Mouse (Mus musculus) MEL (cell line): ENCODE measurements around the gene Naa80. TPM values are rescaled to one million over a fixed set of nuclear protein-coding genes. Genes with fewer than 3 reads are reported as not detected.
A peak's percentile ranks its signal among the peaks of the same experiment; 100 is the strongest.

Experiments
- DNase-seq: peaks from one replicate; pipeline ENCODE4 v3.0.0; 2011; ENCODE audit warnings: low read depth, low spot score
- H3K27ac ChIP-seq: 2 replicates; pipeline ENCODE4 v1.5.1; 2012; ENCODE audit warnings: low read depth, mild to moderate bottlenecking, control low read depth, low read length, moderate library complexity; ENCODE audit not compliant: control insufficient read depth
- H3K27me3 ChIP-seq, 2 experiments: fragments of 150-350 bp in 1 of 2; sonication (generic) in 1 of 2; 2 replicates each; pipeline ENCODE4 v1.6.1; 2012; ENCODE audit warnings: low read length in 2 of 2, mild to moderate bottlenecking in 2 of 2, improper control_type of control experiment in 1 of 2, moderate library complexity in 1 of 2; ENCODE audit not compliant: insufficient read depth in 2 of 2, control insufficient read depth in 1 of 2
- H3K36me3 ChIP-seq, 2 experiments: 2 replicates each; pipeline ENCODE4 v1.6.1; 2012 to 2014; ENCODE audit warnings: low read length in 2 of 2, improper control_type of control experiment in 1 of 2, inconsistent platforms in 1 of 2, mild to moderate bottlenecking in 1 of 2; ENCODE audit not compliant: insufficient read depth in 2 of 2, control insufficient read depth in 1 of 2
- H3K4me1 ChIP-seq, 2 experiments: fragments of 150-350 bp in 1 of 2; sonication (generic) in 1 of 2; 2 replicates each; pipeline ENCODE4 v1.6.1; 2012; ENCODE audit warnings: low read length in 2 of 2, improper control_type of control experiment in 1 of 2, mild to moderate bottlenecking in 1 of 2; ENCODE audit not compliant: insufficient read depth in 2 of 2, control insufficient read depth in 1 of 2
- H3K4me3 ChIP-seq, 2 experiments: fragments of 150-350 bp in 1 of 2; sonication (generic) in 1 of 2; 2 replicates each; pipeline ENCODE4 v1.5.1; 2012; ENCODE audit warnings: low read depth in 2 of 2, low read length in 2 of 2, mild to moderate bottlenecking in 2 of 2, moderate library complexity in 2 of 2, control low read depth in 1 of 2, improper control_type of control experiment in 1 of 2; ENCODE audit not compliant: control insufficient read depth in 1 of 2, insufficient read depth in 1 of 2
- H3K79me2 ChIP-seq: 2 replicates; pipeline ENCODE4 v1.6.1; 2012; ENCODE audit warnings: mild to moderate bottlenecking, low read length, moderate library complexity; ENCODE audit not compliant: control insufficient read depth, poor library complexity, insufficient read depth
- H3K9ac ChIP-seq: 2 replicates; pipeline ENCODE4 v1.6.1; 2012; ENCODE audit warnings: low read depth, mild to moderate bottlenecking, control low read depth, low read length, moderate library complexity; ENCODE audit not compliant: control insufficient read depth, poor library complexity, severe bottlenecking
- H3K9me3 ChIP-seq: fragments of 150-350 bp; sonication (generic); replicated peaks from 2 replicates; pipeline ENCODE4 v1.6.1; 2012; ENCODE audit warnings: mild to moderate bottlenecking, low read length, improper control_type of control experiment, moderate library complexity; ENCODE audit not compliant: insufficient read depth
- BHLHE40 ChIP-seq: IDR thresholded peaks from 2 replicates; pipeline ENCODE4 v1.6.1; 2012; ENCODE audit warnings: low read depth, mild to moderate bottlenecking, inconsistent platforms, low read length, improper control_type of control experiment, borderline replicate concordance
- CHD1 ChIP-seq: IDR thresholded peaks from 2 replicates; pipeline ENCODE4 v1.6.1; 2012; ENCODE audit warnings: low read depth, mild to moderate bottlenecking, inconsistent platforms, low read length, improper control_type of control experiment
- CHD2 ChIP-seq: IDR thresholded peaks from 2 replicates; pipeline ENCODE4 v1.6.1; 2011; ENCODE audit warnings: low read length, improper control_type of control experiment
- CTCF ChIP-seq, 3 experiments: IDR thresholded peaks in 2 of 3; conservative IDR thresholded peaks in 1 of 3; 2 replicates each; pipeline ENCODE4 v1.5.1; 2011 to 2012; ENCODE audit warnings: low read length in 3 of 3, low read depth in 2 of 3, mild to moderate bottlenecking in 2 of 3, improper control_type of control experiment in 1 of 3, inconsistent platforms in 1 of 3, mixed read lengths in 1 of 3, moderate library complexity in 1 of 3; ENCODE audit not compliant: control insufficient read depth in 1 of 3, insufficient read depth in 1 of 3, poor library complexity in 1 of 3, severe bottlenecking in 1 of 3
- E2F4 ChIP-seq: IDR thresholded peaks from 2 replicates; pipeline ENCODE4 v1.6.1; 2011; ENCODE audit warnings: low read depth, low read length, improper control_type of control experiment, borderline replicate concordance
- ELF1 ChIP-seq: IDR thresholded peaks from 2 replicates; pipeline ENCODE4 v1.6.1; 2014; ENCODE audit warnings: low read depth, mild to moderate bottlenecking, inconsistent platforms, low read length, improper control_type of control experiment, moderate library complexity
- EP300 ChIP-seq, 2 experiments: IDR thresholded peaks; 2 replicates each; pipeline ENCODE4 v1.6.1; 2011; ENCODE audit warnings: improper control_type of control experiment in 2 of 2, low read length in 2 of 2, low read depth in 1 of 2, mild to moderate bottlenecking in 1 of 2
- ETS1 ChIP-seq: IDR thresholded peaks from 2 replicates; pipeline ENCODE4 v1.6.1; 2012; ENCODE audit warnings: low read depth, mild to moderate bottlenecking, inconsistent platforms, low read length, improper control_type of control experiment, moderate library complexity
- GABPA ChIP-seq: IDR thresholded peaks from 2 replicates; pipeline ENCODE4 v1.6.1; 2012; ENCODE audit warnings: low read depth, mild to moderate bottlenecking, inconsistent platforms, low read length, improper control_type of control experiment, moderate library complexity
- GATA1 ChIP-seq: IDR thresholded peaks from 2 replicates; pipeline ENCODE4 v1.6.1; 2011; ENCODE audit warnings: low read depth, low read length, improper control_type of control experiment
- HCFC1 ChIP-seq: IDR thresholded peaks from 2 replicates; pipeline ENCODE4 v1.6.1; 2012; ENCODE audit warnings: low read depth, mild to moderate bottlenecking, inconsistent platforms, low read length, improper control_type of control experiment, moderate library complexity
- JUND ChIP-seq: IDR thresholded peaks from 2 replicates; pipeline ENCODE4 v1.6.1; 2011; ENCODE audit warnings: low read depth, mild to moderate bottlenecking, improper control_type of control experiment, low read length
- KAT2A ChIP-seq: conservative IDR thresholded peaks from 2 replicates; pipeline ENCODE4 v1.6.1; 2012; ENCODE audit warnings: low read depth, low read length, improper control_type of control experiment, inconsistent platforms
- MAFK ChIP-seq: IDR thresholded peaks from 2 replicates; pipeline ENCODE4 v1.6.1; 2011; ENCODE audit warnings: low read depth, mild to moderate bottlenecking, low read length, improper control_type of control experiment, borderline replicate concordance
- MAX ChIP-seq: IDR thresholded peaks from 2 replicates; pipeline ENCODE4 v1.6.1; 2011; ENCODE audit warnings: low read length, improper control_type of control experiment
- MAZ ChIP-seq: IDR thresholded peaks from 2 replicates; pipeline ENCODE4 v1.6.1; 2012; ENCODE audit warnings: low read depth, mild to moderate bottlenecking, inconsistent platforms, low read length, improper control_type of control experiment
- MEF2A ChIP-seq: IDR thresholded peaks from 2 replicates; pipeline ENCODE4 v1.6.1; 2014; ENCODE audit warnings: low read depth, mild to moderate bottlenecking, inconsistent platforms, low read length, improper control_type of control experiment; ENCODE audit not compliant: poor library complexity, insufficient replicate concordance, severe bottlenecking; ENCODE audit errors: extremely low read depth
- MXI1 ChIP-seq: IDR thresholded peaks from 2 replicates; pipeline ENCODE4 v1.6.1; 2011; ENCODE audit warnings: mild to moderate bottlenecking, low read depth, low read length, improper control_type of control experiment
- MYB ChIP-seq: IDR thresholded peaks from 2 replicates; pipeline ENCODE4 v1.6.1; 2011; ENCODE audit warnings: mild to moderate bottlenecking, low read depth, low read length, improper control_type of control experiment
- MYC ChIP-seq: IDR thresholded peaks from 2 replicates; pipeline ENCODE4 v1.6.1; 2011; ENCODE audit warnings: low read depth, mild to moderate bottlenecking, low read length, improper control_type of control experiment, moderate library complexity
- NELFE ChIP-seq: IDR thresholded peaks from 2 replicates; pipeline ENCODE4 v1.6.1; 2011; ENCODE audit warnings: low read depth, low read length, improper control_type of control experiment
- POLR2A ChIP-seq, 2 experiments: IDR thresholded peaks; 2 replicates each; pipeline ENCODE4 v1.6.1; 2011 to 2012; ENCODE audit warnings: low read length in 2 of 2, mild to moderate bottlenecking in 2 of 2, control low read depth in 1 of 2, improper control_type of control experiment in 1 of 2, low read depth in 1 of 2, moderate library complexity in 1 of 2; ENCODE audit not compliant: control insufficient read depth in 1 of 2, insufficient read depth in 1 of 2, poor library complexity in 1 of 2
- POLR2AphosphoS2 ChIP-seq: IDR thresholded peaks from 2 replicates; pipeline ENCODE4 v1.6.1; 2011; ENCODE audit warnings: low read length, improper control_type of control experiment
- POLR2AphosphoS5 ChIP-seq: IDR thresholded peaks from 2 replicates; pipeline ENCODE4 v1.6.1; 2012; ENCODE audit warnings: low read depth, borderline replicate concordance, mild to moderate bottlenecking, inconsistent platforms, low read length, moderate library complexity, mixed read lengths
- RAD21 ChIP-seq: IDR thresholded peaks from 2 replicates; pipeline ENCODE4 v1.6.1; 2011; ENCODE audit warnings: mild to moderate bottlenecking, low read depth, low read length, improper control_type of control experiment
- RCOR1 ChIP-seq: IDR thresholded peaks from 2 replicates; pipeline ENCODE4 v1.6.1; 2012; ENCODE audit warnings: low read depth, mild to moderate bottlenecking, inconsistent platforms, low read length, improper control_type of control experiment
- SIN3A ChIP-seq: IDR thresholded peaks from 2 replicates; pipeline ENCODE4 v1.6.1; 2012; ENCODE audit warnings: low read length, improper control_type of control experiment, inconsistent platforms
- SMC3 ChIP-seq: IDR thresholded peaks from 2 replicates; pipeline ENCODE4 v1.6.1; 2011; ENCODE audit warnings: low read depth, low read length, improper control_type of control experiment
- TAL1 ChIP-seq: IDR thresholded peaks from 2 replicates; pipeline ENCODE4 v1.6.1; 2012; ENCODE audit warnings: mild to moderate bottlenecking, inconsistent platforms, low read length, moderate library complexity, mixed read lengths
- TBP ChIP-seq: IDR thresholded peaks from 2 replicates; pipeline ENCODE4 v1.8.0; 2011; ENCODE audit warnings: low read depth, low read length, improper control_type of control experiment
- TCF12 ChIP-seq: IDR thresholded peaks from 2 replicates; pipeline ENCODE4 v1.6.1; 2014; ENCODE audit warnings: low read depth, mild to moderate bottlenecking, inconsistent platforms, low read length, improper control_type of control experiment, moderate library complexity
- UBTF ChIP-seq: IDR thresholded peaks from 2 replicates; pipeline ENCODE4 v1.6.1; 2012; ENCODE audit warnings: low read depth, mild to moderate bottlenecking, inconsistent platforms, low read length, improper control_type of control experiment, moderate library complexity, borderline replicate concordance; ENCODE audit not compliant: insufficient read depth
- USF1 ChIP-seq: IDR thresholded peaks from 2 replicates; pipeline ENCODE4 v1.6.1; 2014; ENCODE audit warnings: low read depth, mild to moderate bottlenecking, inconsistent platforms, low read length, improper control_type of control experiment, moderate library complexity
- USF2 ChIP-seq, 2 experiments: IDR thresholded peaks; 2 replicates each; pipeline ENCODE4 v1.6.1; 2011 to 2012; ENCODE audit warnings: improper control_type of control experiment in 2 of 2, low read length in 2 of 2, borderline replicate concordance in 1 of 2, inconsistent platforms in 1 of 2, low read depth in 1 of 2, mild to moderate bottlenecking in 1 of 2; ENCODE audit not compliant: insufficient read depth in 1 of 2
- ZC3H11A ChIP-seq: IDR thresholded peaks from 2 replicates; pipeline ENCODE4 v1.6.1; 2012; ENCODE audit warnings: low read depth, mild to moderate bottlenecking, inconsistent platforms, low read length, improper control_type of control experiment
- ZKSCAN1 ChIP-seq: IDR thresholded peaks from 2 replicates; pipeline ENCODE4 v1.6.1; 2012; ENCODE audit warnings: low read depth, mild to moderate bottlenecking, inconsistent platforms, low read length, improper control_type of control experiment, moderate library complexity
- ZMIZ1 ChIP-seq: IDR thresholded peaks from 2 replicates; pipeline ENCODE4 v1.6.1; 2012; ENCODE audit warnings: low read depth, mild to moderate bottlenecking, inconsistent platforms, low read length, improper control_type of control experiment, moderate library complexity
- ZNF384 ChIP-seq: IDR thresholded peaks from 2 replicates; pipeline ENCODE4 v1.6.1; 2012; ENCODE audit warnings: low read depth, mild to moderate bottlenecking, inconsistent platforms, low read length, improper control_type of control experiment
- polyA plus RNA-seq, 2 experiments: library from polyadenylated mRNA; stranded (reverse) in 1 of 2; unstranded in 1 of 2; fragments of >175 nt in 1 of 2; fragments of >200 nt in 1 of 2; gene quantifications; 2 replicates each; pipeline versions ENCODE4 v1.2.1 to v1.2.4; 2012; ENCODE audit warnings: low replicate concordance in 2 of 2, low read depth in 1 of 2; ENCODE audit not compliant: insufficient read length in 2 of 2, insufficient read depth in 1 of 2, missing spikeins in 1 of 2
- total RNA-seq: library from RNA; depleted of rRNA; stranded (reverse); fragments of 300-350 nt; gene quantifications from 2 replicates; pipeline ENCODE4 v1.2.3, GENCODE M21; 2012

Gene Naa80
- total and polyA plus RNA-seq, 3 experiments: 14.3 to 74.0 TPM; not detected in 1

DNA sequence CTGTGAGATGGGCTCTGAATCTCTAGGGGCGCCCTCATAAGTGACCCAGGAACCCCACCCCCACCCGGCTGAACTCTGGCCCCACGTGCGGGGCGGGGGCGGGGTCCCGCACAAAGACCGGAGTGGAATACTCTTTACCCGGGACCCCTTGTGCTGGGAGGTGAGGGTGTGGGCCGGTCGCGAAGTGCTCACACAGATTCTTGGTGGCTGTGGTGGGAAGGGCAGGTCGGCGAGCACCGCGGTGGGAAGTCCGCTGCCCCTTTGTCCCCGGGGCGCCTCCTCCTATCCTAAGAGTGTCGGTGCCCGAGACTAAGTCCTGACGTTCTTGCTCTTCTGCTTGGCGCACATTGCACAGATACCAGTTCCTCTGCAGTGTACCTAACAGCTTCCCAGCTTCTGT lies 9.4 kb upstream of the Naa80 start:
- H3K79me2 ChIP-seq: peaks cover 14% of the 10 kb centered on the region
- peak overlapping the region; percentile 72 to 76 for H3K4me3 ChIP-seq
- H3K4me1 ChIP-seq: peaks cover 9 to 44% of the 10 kb centered on the region in 2 experiments
- no peaks in the 10 kb centered on the region for H3K9me3 ChIP-seq
- H3K27me3 ChIP-seq: no peaks in the 10 kb centered on the region
- peaks cover 0 to 28% of the 10 kb centered on the region in 2 experiments; a peak in 2 of 4 replicates for H3K36me3 ChIP-seq
- peak; percentile 69 for DNase-seq
- H3K27ac ChIP-seq: peak overlapping the region; percentile 56
- H3K9ac ChIP-seq: peak overlapping the region; percentile 77
- TF ChIP-seq MEF2A (no peak), E2F4 (no peak), RCOR1 (no peak), HCFC1 (no peak), BHLHE40 (peak; percentile 88), CHD1 (no peak), POLR2AphosphoS2 (0 out of 2 replicates have a peak, but pooled peaks have one; percentile 16), TCF12 (0 out of 2 replicates have a peak, but pooled peaks have one; percentile 18), TAL1 (no peak), CHD2 (no peak; the same call in 1 of the 2 replicates), ZC3H11A (no peak), MXI1 (peak; percentile 96), SIN3A (no peak), GATA1 (no peak), POLR2AphosphoS5 (no peak), UBTF (0 out of 2 replicates have a peak, but pooled peaks have one; percentile 74), MAZ (peak; percentile 73; the same call in 1 of the 2 replicates), ZMIZ1 (no peak), USF2 (IDR thresholded peaks at IDR 0.05; ENCODE audit: borderline replicate concordance in 1 of 2, insufficient read depth in 1 of 2, low read depth in 1 of 2, low read length in 2 of 2) (no peak), EP300 (IDR thresholded peaks at IDR 0.05; ENCODE audit: low read depth in 1 of 2, low read length in 2 of 2) (no peak), MAFK (no peak), POLR2A (IDR thresholded peaks at IDR 0.05; ENCODE audit: control insufficient read depth in 1 of 2, insufficient read depth in 1 of 2, low read depth in 1 of 2, low read length in 2 of 2, poor library complexity in 1 of 2) (peak in 1 of 2 experiments; percentile 33; a peak in 1 of 4 replicates), SMC3 (no peak), MYB (no peak), ZKSCAN1 (no peak), NELFE (peak; percentile 43; the same call in 1 of the 2 replicates), CTCF (IDR thresholded peaks at IDR 0.05 in 2 of 3, conservative IDR thresholded peaks at IDR 0.05 in 1 of 3; ENCODE audit: control insufficient read depth in 1 of 3, insufficient read depth in 1 of 3, low read depth in 2 of 3, low read length in 3 of 3, poor library complexity in 1 of 3, severe bottlenecking in 1 of 3) (no peak), GABPA (no peak), KAT2A (no peak), ELF1 (no peak), MAX (peak; percentile 75; the same call in 1 of the 2 replicates), USF1 (peak; percentile 68), ZNF384 (no peak), JUND (no peak), RAD21 (no peak), MYC (0 out of 2 replicates have a peak, but pooled peaks have one; percentile 43), ETS1 (0 out of 2 replicates have a peak, but pooled peaks have one; percentile 20), TBP (no peak)
